ENCODE assay signal across 22 mouse cellular contexts in the genomic region with DNA sequence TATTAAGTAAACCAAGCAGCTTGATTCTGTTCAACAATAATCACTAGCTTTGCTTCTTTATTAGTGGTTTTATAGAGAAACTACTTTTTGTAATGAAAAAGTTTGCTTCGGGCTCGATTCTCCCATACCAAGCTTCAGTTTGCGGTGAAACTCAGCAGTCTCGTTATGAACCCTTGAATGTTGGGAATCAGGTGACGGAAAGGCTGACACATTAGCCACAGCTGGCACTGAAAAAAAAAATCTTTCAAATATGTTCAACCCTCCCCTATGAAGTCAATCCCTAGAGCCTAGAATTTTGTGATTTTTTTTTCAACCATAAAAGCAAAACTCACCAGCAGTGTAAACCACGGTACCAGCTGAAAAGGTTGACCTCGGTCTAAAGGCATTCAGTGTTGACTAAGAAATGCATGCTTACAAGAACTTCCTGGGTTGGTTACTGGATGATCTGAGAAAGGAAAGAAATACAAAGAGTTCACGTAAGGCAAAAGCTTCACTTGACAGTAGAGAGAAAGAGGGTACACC.
DNase-seq lines count a peak whose midpoint lies in the region; ATAC-seq and TF ChIP-seq lines count a peak whose summit lies in the region.
"Had no signal": no experiment of that assay in that cellular context is flagged by ENCODE, and none has a peak within 500 bp of the region (broad histone marks: within the 10 kb centered on the region; RNA-seq: fewer than 3 reads in every experiment).

No protein-coding gene starts in this region.

- no peak overlapping the region for H3K4me3 ChIP-seq in embryonic facial prominence, embryonic 14.5 days (ENCODE audit: low read depth, low read length)
- no peak overlapping the region for H3K4me3 ChIP-seq in embryonic facial prominence, embryonic 10.5 days
- H3K4me3 ChIP-seq in CH12.LX (replicated peaks in 1 of 3; ENCODE audit: low read depth in 2 of 3, low read length in 2 of 3, poor library complexity in 1 of 3) = no peak overlapping the region
- no peak overlapping the region for H3K4me3 ChIP-seq in heart, adult 2 months
- H3K4me3 ChIP-seq: embryonic facial prominence, embryonic 12.5 days; forebrain, embryonic 10.5 days; gastrocnemius, adult 2 months; heart, embryonic 13.5 days; hindbrain, embryonic 12.5 days; intestine, embryonic 15.5 days had no signal

- H3K79me2 ChIP-seq in CH12.LX (replicated peaks; ENCODE audit: control insufficient read depth, extremely low read depth, insufficient read depth, poor library complexity, severe bottlenecking) = no peaks in the 10 kb centered on the region
- 0 out of 2 replicates have a peak, but pooled peaks cover 1% of the 10 kb centered on the region for H3K79me2 ChIP-seq in heart, adult 2 months (replicated peaks; ENCODE audit: control insufficient read depth, insufficient read depth, low read length)

- intact Hi-C loops in heart, adult 2 months (cut with DNase I) = no loop called here

- H3K9ac ChIP-seq in embryonic facial prominence, embryonic 14.5 days (ENCODE audit: low read depth, low read length) = no peak overlapping the region
- no peak overlapping the region for H3K9ac ChIP-seq in CH12.LX (ENCODE audit: insufficient read depth, low read depth)
- H3K9ac ChIP-seq in heart, adult 2 months (ENCODE audit: low read depth, low read length) = no peak overlapping the region
- H3K9ac ChIP-seq: embryonic facial prominence, embryonic 12.5 days; heart, embryonic 13.5 days; hindbrain, embryonic 12.5 days; intestine, embryonic 15.5 days had no signal

- WGBS in embryonic facial prominence, embryonic 14.5 days = 61% methylated on average over 8 of the region's 8 CpGs
- 87% methylated on average over 8 of the region's 8 CpGs for WGBS in embryonic facial prominence, embryonic 10.5 days
- 88% methylated on average over 8 of the region's 8 CpGs for WGBS in heart, adult 2 months

- TF ChIP-seq EP300 in CH12.LX (IDR thresholded peaks at IDR 0.05; ENCODE audit: low read length) = no peak
- TF ChIP-seq EP300 in heart, adult 2 months (IDR thresholded peaks at IDR 0.05; ENCODE audit: insufficient read depth, low read depth, low read length) = no peak

- no peaks in the 10 kb centered on the region for H3K27me3 ChIP-seq in embryonic facial prominence, embryonic 14.5 days (replicated peaks; ENCODE audit: control insufficient read depth, insufficient read depth, low read length)
- H3K27me3 ChIP-seq in embryonic facial prominence, embryonic 10.5 days (replicated peaks; ENCODE audit: low read depth, poor library complexity, severe bottlenecking) = no peaks in the 10 kb centered on the region
- no peaks in the 10 kb centered on the region for H3K27me3 ChIP-seq in CH12.LX (replicated peaks)
- H3K27me3 ChIP-seq in heart, adult 2 months (ENCODE audit: control insufficient read depth, insufficient read depth, low read length) = no peaks in the 10 kb centered on the region
- H3K27me3 ChIP-seq: embryonic facial prominence, embryonic 12.5 days; heart, embryonic 13.5 days; hindbrain, embryonic 12.5 days; intestine, embryonic 15.5 days had no signal

- H3K4me2 ChIP-seq in embryonic facial prominence, embryonic 14.5 days (ENCODE audit: low read depth, low read length) = no peak overlapping the region
- H3K4me2 ChIP-seq in CH12.LX (ENCODE audit: insufficient read depth, low read depth, poor library complexity, severe bottlenecking) = no peak overlapping the region
- H3K4me2 ChIP-seq: embryonic facial prominence, embryonic 12.5 days; heart, embryonic 13.5 days; hindbrain, embryonic 12.5 days; intestine, embryonic 15.5 days had no signal

- no peak for TF ChIP-seq CTCF in CH12.LX (conservative IDR thresholded peaks at IDR 0.05 in 1 of 2, IDR thresholded peaks at IDR 0.05 in 1 of 2; ENCODE audit: low read depth in 2 of 2, low read length in 2 of 2)
- TF ChIP-seq CTCF in heart, adult 2 months (IDR thresholded peaks at IDR 0.05) = no peak

- no peak for TF ChIP-seq RAD21 in CH12.LX (IDR thresholded peaks at IDR 0.05; ENCODE audit: low read depth, low read length)

- no peak for TF ChIP-seq POLR2A in CH12.LX (IDR thresholded peaks at IDR 0.05; ENCODE audit: low read depth, low read length)
- no peak for TF ChIP-seq POLR2A in heart, adult 2 months (IDR thresholded peaks at IDR 0.05; ENCODE audit: insufficient read depth, low read depth, low read length)

- H3K9me3 ChIP-seq in embryonic facial prominence, embryonic 14.5 days (ENCODE audit: control insufficient read depth, low read length) = no peaks in the 10 kb centered on the region
- no peaks in the 10 kb centered on the region for H3K9me3 ChIP-seq in embryonic facial prominence, embryonic 10.5 days
- no peaks in the 10 kb centered on the region for H3K9me3 ChIP-seq in CH12.LX (replicated peaks; ENCODE audit: low read length)
- H3K9me3 ChIP-seq: embryonic facial prominence, embryonic 12.5 days; forebrain, embryonic 10.5 days; heart, embryonic 13.5 days; hindbrain, embryonic 12.5 days; intestine, embryonic 15.5 days had no signal

- in situ Hi-C loops in CH12.LX (cut with MboI; ENCODE audit: low pct_ligation_motif_present, low pct_unique_long_range_greater_than_20kb, low sequenced_read_pairs) = no loop called here

- peak; percentile 58 for DNase-seq in embryonic facial prominence, embryonic 14.5 days (ENCODE audit: low spot score)
- no peak for DNase-seq in embryonic facial prominence, embryonic 10.5 days (ENCODE audit: low spot score)
- DNase-seq in CH12.LX (ENCODE audit: extremely low read depth) = no peak
- DNase-seq in fibroblast of lung, adult 2 months (ENCODE audit: low read depth) = peak; percentile 68
- DNase-seq in naive thymus-derived CD4-positive, alpha-beta T cell, adult 2 months (ENCODE audit: low read depth) = peak; percentile 31
- DNase-seq in adrenal gland, postnatal 14 days = no peak
- DNase-seq in urinary bladder, postnatal 4 days (ENCODE audit: low spot score in 2 of 2) = no peak
- no peak for DNase-seq in heart, adult 2 months
- DNase-seq: adrenal gland, adult 2 months; adrenal gland, postnatal 36 days; cerebellum, adult 2 months; cerebellum, postnatal 10 days; embryo, embryonic 11 days; gastrocnemius, adult 2 months; gastrocnemius, postnatal 25 days; heart, postnatal 4 days had no signal

- H3K4me1 ChIP-seq in embryonic facial prominence, embryonic 14.5 days (ENCODE audit: control insufficient read depth, insufficient read depth, low read length) = peaks cover 3% of the 10 kb centered on the region
- H3K4me1 ChIP-seq in embryonic facial prominence, embryonic 10.5 days = peaks cover 4% of the 10 kb centered on the region; the same call in 1 of the 2 replicates
- peaks cover 0 to 6% of the 10 kb centered on the region in 2 experiments; a peak in 1 of 4 replicates for H3K4me1 ChIP-seq in CH12.LX (ENCODE audit: control insufficient read depth in 1 of 2, insufficient read depth in 2 of 2)
- H3K4me1 ChIP-seq in heart, adult 2 months (ENCODE audit: control insufficient read depth, insufficient read depth, low read length) = no peaks in the 10 kb centered on the region
- H3K4me1 ChIP-seq: hindbrain, embryonic 12.5 days; intestine, embryonic 15.5 days had no signal

- no peak for ATAC-seq in embryonic facial prominence, embryonic 14.5 days (ENCODE audit: low read depth)
- ATAC-seq: forebrain, embryonic 14.5 days; intestine, embryonic 15.5 days had no signal

- no peak overlapping the region for H3K27ac ChIP-seq in embryonic facial prominence, embryonic 14.5 days (replicated peaks; ENCODE audit: low read depth, low read length)
- H3K27ac ChIP-seq in embryonic facial prominence, embryonic 10.5 days (replicated peaks) = no peak overlapping the region
- H3K27ac ChIP-seq in CH12.LX (ENCODE audit: insufficient read depth, low read depth) = no peak overlapping the region
- no peak overlapping the region for H3K27ac ChIP-seq in heart, adult 2 months
- H3K27ac ChIP-seq: embryonic facial prominence, embryonic 12.5 days; forebrain, embryonic 10.5 days; gastrocnemius, adult 2 months; heart, embryonic 13.5 days; hindbrain, embryonic 12.5 days; intestine, embryonic 15.5 days had no signal

- dilution Hi-C loops in CH12.LX (cut with MboI; ENCODE audit: extremely low pct_ligation_motif_present, extremely low pct_unique_long_range_greater_than_20kb, low sequenced_read_pairs) = no loop called here

- H3K36me3 ChIP-seq in embryonic facial prominence, embryonic 14.5 days (ENCODE audit: control insufficient read depth, insufficient read depth, low read length) = no peaks in the 10 kb centered on the region
- no peaks in the 10 kb centered on the region for H3K36me3 ChIP-seq in embryonic facial prominence, embryonic 10.5 days (replicated peaks)
- H3K36me3 ChIP-seq in CH12.LX (replicated peaks in 1 of 2; ENCODE audit: control insufficient read depth in 1 of 2, insufficient read depth in 1 of 2, low read length in 1 of 2) = no peaks in the 10 kb centered on the region
- H3K36me3 ChIP-seq in heart, adult 2 months (ENCODE audit: control insufficient read depth, insufficient read depth, low read length) = no peaks in the 10 kb centered on the region
- H3K36me3 ChIP-seq: embryonic facial prominence, embryonic 12.5 days; forebrain, embryonic 10.5 days; heart, embryonic 13.5 days; hindbrain, embryonic 12.5 days; intestine, embryonic 15.5 days had no signal

TF ChIP-seq in CH12.LX, 34 proteins besides CTCF, POLR2A, EP300 and RAD21:
- TF ChIP-seq USF1 (IDR thresholded peaks at IDR 0.05; ENCODE audit: low read depth, low read length) = no peak
- no peak for TF ChIP-seq IRF4 (IDR thresholded peaks at IDR 0.05; ENCODE audit: low read depth, low read length)
- no peak for TF ChIP-seq ETS1 (conservative IDR thresholded peaks at IDR 0.05; ENCODE audit: low read depth, low read length)
- no peak for TF ChIP-seq MAX (IDR thresholded peaks at IDR 0.05; ENCODE audit: low read length)
- TF ChIP-seq JUN (IDR thresholded peaks at IDR 0.05; ENCODE audit: insufficient read depth, low read depth, low read length) = peak; percentile 8; the same call in 1 of the 2 replicates
- no peak for TF ChIP-seq UBTF (IDR thresholded peaks at IDR 0.05; ENCODE audit: low read depth, low read length)
- no peak for TF ChIP-seq ZMIZ1 (IDR thresholded peaks at IDR 0.05; ENCODE audit: low read depth, low read length)
- TF ChIP-seq ZNF384 (IDR thresholded peaks at IDR 0.05; ENCODE audit: low read depth, low read length) = peak; percentile 58

Comparison
In these comparisons a context has a peak if more than half of its experiments do, and no peak if none do; other contexts are left out.
1. DNase-seq: peak in embryonic facial prominence, embryonic 14.5 days (single experiment), fibroblast of lung, adult 2 months (single experiment) and naive thymus-derived CD4-positive, alpha-beta T cell, adult 2 months (single experiment); none in embryonic facial prominence, embryonic 10.5 days (single experiment), CH12.LX (single experiment), adrenal gland, postnatal 14 days (single experiment), urinary bladder, postnatal 4 days (0 of 2) and heart, adult 2 months (0 of 2).